Mouse (Mus musculus) left cerebral cortex, adult 11 months (tissue): Measurements from ENCODE around the gene Foxf2.

Experiments used
- DNase-seq: peaks from one replicate; pipeline ENCODE4 v3.0.0; 2022; ENCODE audit warnings: low spot score

Foxf2 gene

DNA sequence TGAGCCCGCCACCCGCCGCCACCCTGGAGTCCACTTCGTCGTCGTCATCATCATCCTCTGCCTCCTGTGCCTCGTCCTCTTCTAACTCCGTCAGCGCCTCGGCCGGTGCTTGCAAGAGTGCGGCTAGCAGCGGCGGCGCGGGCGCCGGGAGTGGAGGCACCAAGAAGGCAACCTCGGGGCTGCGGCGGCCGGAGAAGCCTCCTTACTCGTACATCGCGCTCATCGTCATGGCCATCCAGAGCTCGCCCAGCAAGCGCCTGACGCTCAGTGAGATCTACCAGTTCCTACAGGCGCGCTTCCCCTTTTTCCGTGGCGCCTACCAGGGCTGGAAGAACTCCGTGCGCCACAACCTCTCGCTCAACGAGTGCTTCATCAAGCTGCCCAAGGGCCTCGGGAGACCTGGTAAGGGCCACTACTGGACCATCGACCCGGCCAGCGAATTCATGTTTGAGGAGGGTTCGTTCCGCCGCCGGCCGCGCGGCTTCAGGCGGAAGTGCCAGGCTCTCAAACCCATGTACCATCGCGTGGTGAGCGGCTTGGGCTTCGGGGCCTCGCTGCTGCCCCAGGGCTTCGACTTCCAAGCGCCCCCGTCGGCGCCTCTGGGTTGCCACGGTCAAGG lies 676 bp downstream of the Foxf2 start:
- DNase-seq, result no peak

- DNase-seq, result no peak
Observed at GRCm38 (mm10) chr13:31626991-31627625, 1.5 kb downstream of the Foxf2 start.

- no peak for DNase-seq
Observed at GRCm38 (mm10) chr13:31627864-31628690, 2.5 kb downstream of the Foxf2 start.

DNA sequence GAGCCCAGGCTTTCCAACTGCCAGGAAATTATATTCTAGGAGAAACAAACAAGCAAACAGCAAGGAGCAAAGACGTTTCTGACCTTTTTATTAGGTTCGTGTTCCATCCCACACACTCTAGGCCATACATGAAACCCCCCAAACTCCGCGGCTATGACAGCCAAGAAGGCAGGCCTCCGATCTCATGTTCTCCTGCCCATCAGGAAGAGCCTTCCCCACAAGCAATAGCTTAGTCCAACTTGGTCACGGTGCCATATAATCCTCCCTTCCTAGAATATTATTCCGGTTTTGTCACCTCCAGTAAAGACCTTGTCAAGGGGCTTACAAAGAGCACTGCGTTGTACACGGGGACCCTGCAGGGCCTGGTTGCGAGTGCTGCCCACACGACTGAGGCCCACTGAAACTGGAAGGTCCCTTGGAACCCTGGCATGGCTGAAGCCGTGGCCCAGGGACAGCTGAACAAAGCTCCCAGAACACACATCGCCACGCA lies 3.1 kb downstream of the Foxf2 start:
- DNase-seq, result no peak

GRCm38 (mm10) chr13:31629321-31629851 lies 3.8 kb downstream of the Foxf2 start:
- DNase-seq, result no peak

DNA sequence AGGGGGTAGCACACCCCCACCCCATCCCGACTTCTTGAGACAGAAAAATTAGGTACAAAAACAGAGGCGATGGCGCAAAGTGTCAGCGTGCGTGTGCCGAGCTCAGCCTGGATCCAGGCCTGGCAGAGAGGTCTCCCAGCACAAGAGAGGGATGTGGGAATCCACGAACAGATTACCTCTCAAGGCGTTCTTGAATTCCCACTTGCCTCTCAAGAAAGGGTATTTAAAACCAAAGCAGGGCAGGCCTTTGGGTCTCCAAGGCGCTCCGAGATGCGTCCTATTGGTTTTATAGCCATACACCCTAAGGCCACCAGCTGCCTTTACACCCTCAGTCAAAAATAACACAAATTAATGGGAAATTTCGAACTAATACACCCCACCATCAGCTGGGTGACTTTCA lies 4.4 kb downstream of the Foxf2 start:
- no peak for DNase-seq

- DNase-seq, result no peak
Observed at GRCm38 (mm10) chr13:31630551-31630950, 4.9 kb downstream of the Foxf2 start.

DNA sequence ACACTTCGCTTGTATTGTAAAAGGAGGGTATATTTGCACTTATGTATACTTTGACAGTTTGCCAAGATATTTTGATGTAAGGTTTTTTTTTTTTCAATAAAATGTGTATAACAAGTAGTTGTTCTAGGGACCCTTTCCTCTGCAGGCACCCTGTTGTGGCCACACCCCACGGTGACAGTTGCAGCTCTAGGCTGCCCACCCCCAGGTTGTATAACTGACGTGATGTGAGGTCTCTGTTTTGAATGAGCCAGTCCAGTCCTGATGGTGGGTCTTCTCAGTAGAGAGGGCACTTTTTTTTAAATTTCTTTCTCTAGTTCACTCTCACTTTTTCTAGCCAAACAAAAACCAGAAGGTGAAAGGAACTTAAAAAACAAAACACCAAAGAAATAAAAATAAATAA lies 5.7 kb downstream of the Foxf2 start:
- DNase-seq, result no peak

DNA sequence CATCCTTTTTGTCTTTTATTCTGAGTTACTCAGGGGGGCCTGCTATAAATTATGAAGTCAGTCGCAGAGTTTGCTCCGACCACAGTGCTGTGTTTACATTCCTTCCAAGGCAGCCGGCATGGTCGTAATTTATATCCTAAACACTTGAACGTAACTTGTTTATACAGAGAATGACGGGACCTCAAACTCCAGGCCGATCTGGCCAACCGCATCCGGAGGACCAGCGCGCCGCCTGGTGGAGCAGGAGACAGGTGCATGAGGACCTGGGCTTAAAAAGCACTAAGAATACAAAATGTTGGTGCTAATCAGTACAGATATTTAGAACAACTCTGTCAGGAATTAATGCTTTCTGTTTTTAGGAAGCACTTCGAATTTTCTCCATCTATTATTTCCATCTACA lies 6.8 kb downstream of the Foxf2 start:
- no peak for DNase-seq

- DNase-seq, result no peak
Observed at GRCm38 (mm10) chr13:31633259-31633658, 7.6 kb downstream of the Foxf2 start.

DNA sequence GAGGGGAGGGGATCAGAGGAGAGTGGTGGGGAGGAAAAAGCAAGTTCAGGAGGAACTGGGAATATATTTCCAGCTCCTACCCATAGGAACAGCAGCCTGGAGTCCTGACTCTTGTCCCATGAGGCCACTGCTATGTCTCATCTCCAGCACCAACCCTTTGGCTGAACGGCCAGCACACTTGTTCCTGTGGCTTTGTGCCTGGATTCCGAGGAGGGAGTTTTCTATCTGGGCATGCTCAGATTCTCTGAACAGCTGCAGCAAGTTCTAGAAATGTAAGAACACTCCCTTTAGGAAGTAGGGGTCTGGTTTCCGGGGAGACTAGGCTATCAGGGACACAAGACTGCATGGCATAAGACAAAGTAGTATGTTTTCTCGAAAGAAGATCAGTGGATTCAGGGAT lies 9.9 kb downstream of the Foxf2 start:
- no peak for DNase-seq

GRCm38 (mm10) chr13:31641517-31641916 lies 15.9 kb downstream of the Foxf2 start:
- DNase-seq, result no peak

- no peak for DNase-seq
Observed at GRCm38 (mm10) chr13:31652131-31652745, 26.6 kb downstream of the Foxf2 start.

DNA sequence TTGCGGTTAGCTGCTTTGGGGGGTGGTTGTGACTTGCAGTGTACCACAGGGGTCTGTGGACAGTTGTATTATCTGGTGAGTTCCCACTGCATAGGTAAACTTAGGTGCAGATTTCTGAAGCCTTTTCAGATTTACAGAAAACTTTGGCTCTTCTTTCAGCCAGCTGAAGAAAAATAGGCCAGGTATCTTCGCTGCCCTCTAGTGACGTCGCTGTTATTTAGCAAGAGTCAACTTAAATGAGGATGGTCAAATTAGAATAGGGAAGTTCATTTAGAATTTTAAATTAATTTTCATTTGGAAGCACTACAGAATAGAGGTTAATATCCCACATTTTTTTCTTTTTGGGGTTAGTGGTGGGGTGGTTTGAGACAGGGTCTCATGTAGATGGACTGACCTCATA lies 30.6 kb downstream of the Foxf2 start:
- DNase-seq, result no peak

GRCm38 (mm10) chr13:31658212-31658611 lies 32.6 kb downstream of the Foxf2 start:
- DNase-seq, result no peak

GRCm38 (mm10) chr13:31658963-31659362 lies 33.3 kb downstream of the Foxf2 start:
- peak; percentile 37 for DNase-seq

GRCm38 (mm10) chr13:31661211-31661610 lies 35.6 kb downstream of the Foxf2 start:
- no peak for DNase-seq

DNA sequence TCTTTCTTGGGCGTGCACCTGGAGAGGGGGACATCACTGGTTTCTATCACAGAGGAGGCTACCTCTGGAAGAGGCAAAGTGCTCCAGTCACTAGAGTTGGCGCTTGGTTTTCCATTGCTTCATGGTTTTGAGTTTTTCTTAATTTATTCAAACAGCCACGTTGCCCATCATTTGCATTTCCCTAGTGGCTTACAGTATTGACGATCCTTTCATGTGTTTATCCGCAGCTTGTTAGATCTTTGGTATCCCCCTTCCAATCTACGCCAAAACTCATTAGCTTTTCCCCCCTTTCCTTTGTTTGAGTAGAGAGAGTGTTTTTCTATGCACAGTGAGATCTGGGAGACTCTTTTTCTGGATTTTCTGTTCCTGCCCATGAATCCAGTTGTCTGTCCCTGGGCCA lies 39.8 kb downstream of the Foxf2 start:
- DNase-seq, result no peak

DNA sequence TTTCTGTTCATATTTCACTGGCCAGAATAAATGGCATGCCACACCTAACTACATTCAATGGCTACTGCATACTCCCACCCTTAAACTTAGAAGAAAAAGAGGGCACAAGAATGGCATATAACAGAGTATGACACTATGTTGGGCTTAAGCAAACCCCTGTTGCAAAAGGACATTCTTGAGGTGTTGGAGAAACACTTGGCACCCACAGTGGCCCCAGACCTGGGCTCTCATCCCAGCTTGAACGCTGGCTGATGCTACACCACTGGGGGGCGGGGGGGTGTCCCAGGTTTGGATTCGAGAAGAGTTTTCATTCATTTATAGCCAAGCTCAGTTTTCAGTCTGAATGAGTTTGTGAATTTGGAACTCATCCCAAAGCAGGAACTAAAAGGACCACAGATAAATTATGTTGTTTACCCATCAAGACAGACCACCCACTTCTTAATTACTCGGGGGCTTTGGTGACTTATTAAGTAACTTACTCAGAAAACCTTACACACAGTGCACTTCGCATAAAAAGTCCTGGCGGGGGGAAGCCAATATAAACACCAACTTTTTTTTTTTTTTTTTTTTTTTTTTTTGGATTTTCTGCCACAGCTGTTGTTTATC lies 42.4 kb downstream of the Foxf2 start:
- DNase-seq, result no peak

DNA sequence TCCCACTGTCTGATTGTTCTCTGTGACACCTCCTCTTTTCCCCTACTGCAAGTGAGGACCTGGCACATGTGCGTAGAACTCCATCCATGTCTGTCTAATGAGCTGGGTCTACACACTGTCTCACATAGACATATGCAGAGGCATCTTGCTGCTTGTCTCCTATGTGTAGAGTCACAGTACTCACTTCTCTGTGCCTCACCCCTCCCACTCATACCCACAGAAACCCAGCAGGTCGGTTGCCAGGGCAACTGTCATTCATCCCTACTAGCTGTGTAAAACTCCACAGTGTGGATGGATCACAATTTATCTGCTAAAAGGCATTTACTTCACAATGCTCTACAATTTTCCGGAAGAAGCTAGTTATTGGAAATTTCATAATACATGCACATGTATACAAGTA lies 46.5 kb downstream of the Foxf2 start:
- DNase-seq, result peak; percentile 4
